Mouse (Mus musculus): ENCODE measurements around the gene Tatdn3.
"Not testable (repeated sequence)": the region's sequence is repeated elsewhere in the genome, so short reads cannot be mapped to it uniquely, and the experiment has no call there.

The Tatdn3 gene

DNA sequence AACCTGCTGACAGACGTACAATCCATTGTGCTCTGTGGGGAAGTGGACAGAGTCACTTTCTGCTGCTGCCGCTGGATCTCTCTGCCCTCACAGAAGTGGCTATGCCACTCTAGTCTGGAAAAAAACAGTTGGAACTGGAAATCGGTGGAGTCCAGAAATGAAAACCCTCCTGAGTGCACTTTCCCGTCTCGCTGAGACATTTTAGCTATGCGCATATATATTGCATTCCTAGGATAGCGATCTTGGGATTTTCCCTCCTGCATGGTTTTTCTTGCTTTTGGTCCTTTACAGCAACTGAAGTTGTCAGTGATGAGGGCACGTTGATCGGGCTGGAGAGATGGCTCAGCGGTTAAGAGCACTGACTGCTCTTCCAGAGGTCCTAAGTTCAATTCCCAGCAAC lies 32.5 kb downstream of the Tatdn3 start:
- DNase-seq, result no peak

DNA sequence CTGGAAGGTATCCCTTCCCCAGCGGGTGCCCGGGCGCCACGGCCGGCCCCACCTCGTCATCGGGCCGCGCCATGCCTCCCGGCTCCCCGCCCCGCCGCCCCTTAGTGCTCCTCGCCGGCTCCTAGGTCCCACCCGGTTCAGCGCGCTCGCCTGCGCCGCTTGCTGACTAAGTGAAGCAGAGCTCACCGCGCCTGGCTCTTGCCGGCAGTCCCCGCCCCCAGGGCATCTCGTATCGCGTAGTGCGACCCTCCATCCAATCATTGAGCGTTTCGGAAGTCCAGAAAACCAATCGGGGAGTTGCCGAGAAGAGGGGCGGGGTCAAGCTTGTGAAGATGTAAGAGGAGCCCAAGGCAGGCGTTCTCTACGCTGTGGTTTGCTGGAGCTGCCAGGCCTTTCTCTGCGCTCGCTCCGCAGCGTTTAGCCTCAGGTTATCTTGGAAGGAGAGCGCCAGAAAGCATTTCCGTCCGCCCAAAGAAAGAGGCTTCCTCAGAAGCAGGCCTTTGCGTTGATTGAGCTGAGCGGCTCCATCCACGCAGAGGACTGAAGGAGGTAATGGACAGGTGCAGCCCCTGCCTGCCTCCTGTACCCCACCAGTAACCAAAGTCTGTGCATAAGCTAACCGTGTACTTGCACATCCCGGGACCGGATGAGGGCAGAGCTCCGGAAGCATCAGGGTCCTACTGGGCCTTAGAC lies 36.6 kb downstream of the Tatdn3 start, which contains the start of gene Flvcr1:
Gene Flvcr1, minus strand, starts transcription at position 138 of the 693 bp plus-strand sequence.
- peak; percentile 99 for DNase-seq

DNA sequence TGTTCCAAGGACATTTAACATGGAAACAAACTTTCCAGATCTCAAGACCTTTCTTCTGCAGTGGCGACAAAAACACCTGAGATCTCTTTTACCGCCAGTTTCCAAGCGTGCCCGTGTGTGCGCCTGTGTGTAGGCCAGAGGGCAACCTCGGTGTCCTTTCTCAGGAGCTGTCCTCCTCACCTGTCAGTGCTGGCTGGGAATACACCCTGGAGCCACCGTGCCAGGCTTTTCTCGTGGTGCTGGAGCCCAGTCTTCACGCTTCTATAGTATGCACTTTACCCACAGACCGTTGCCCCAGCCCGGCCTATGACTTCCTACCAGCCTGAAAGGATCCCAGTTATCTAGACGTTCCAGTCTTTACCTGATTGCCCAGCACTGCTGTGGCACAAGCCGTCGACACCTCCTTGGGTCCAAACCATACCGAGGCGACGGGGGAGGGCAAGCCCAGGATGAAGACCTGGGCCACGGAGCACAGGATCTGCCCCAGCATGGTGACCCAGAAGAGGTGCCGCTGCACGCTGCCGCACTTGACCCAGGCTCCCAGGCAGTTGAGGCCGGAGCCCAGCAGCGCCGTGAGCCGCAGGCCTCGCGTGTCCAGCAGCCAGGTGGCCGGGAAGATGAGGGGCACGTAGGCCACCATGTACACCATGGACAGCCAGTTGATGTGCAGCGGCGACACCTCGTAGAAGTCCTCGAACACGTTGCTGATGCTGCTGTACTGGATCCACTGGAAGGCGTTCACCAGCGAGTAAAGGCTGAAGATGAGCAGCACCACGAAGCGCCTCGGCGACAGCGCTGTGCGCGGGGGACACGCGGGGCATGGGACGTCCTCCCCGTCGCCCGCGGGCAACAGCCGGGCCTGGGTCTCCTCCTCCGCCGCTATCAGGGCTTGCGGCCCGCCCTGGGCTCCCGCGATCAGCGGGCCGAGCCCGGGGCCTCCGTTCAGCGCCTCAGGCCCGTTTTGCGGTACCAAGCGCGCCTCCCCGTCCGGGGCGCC lies 37.4 kb downstream of the Tatdn3 start:
- DNase-seq, result peak; percentile 52

DNA sequence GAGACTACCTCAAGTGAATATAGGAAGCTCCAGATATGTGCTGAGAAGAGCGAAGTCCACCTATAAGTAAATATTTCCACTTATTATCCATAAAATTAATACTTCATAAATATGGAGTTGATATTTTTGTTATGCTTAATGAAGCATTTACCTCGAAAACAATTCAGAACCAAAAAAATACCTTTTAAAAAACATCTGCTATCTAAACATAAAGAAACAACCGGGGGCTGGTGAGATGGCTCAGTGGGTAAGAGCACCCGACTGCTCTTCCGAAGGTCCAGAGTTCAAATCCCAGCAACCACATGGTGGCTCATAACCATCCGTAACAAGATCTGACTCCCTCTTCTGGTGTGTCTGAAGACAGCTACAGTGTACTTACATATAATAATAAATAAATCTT lies 38.9 kb downstream of the Tatdn3 start:
- not testable (repeated sequence) for DNase-seq

DNA sequence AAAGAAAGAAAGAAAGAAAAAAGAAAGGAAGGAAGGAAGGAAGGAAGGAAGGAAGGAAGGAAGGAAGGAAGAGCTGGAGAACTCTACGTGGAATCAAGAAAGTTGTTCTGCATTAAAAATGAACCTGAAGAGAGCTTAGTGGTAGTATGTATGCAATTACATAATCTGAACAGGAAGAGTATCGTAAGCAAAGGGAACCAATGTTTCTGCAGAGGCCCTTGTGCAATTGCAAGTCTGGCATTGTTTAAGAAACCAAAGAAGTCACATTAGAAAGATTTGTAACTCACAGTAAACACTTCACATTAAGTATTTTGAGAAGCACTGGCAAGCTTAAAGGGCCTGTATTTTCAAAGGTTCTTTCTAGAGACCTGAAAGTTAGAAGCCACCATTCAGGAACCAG lies 39.6 kb downstream of the Tatdn3 start:
- DNase-seq, result no peak

DNA sequence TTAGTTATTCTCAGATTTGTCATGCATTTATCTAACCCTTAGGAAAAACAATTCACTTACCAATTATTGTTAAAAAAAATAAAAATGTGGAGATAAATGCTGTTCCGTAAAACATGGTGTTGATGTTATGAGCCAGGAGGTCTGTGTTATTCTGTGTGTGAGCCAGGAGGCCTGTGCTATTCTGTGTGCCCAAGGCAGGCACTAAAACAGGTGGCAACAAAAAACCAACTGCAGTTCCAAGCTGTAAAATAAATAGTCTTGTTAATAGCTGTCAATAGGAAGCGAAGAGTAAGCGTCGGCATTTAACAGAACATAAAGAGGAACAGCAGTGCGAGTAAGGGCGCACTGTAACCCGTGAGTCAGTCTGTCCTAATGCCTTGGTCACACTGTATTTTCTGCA lies 41.7 kb downstream of the Tatdn3 start:
- DNase-seq, result no peak

DNA sequence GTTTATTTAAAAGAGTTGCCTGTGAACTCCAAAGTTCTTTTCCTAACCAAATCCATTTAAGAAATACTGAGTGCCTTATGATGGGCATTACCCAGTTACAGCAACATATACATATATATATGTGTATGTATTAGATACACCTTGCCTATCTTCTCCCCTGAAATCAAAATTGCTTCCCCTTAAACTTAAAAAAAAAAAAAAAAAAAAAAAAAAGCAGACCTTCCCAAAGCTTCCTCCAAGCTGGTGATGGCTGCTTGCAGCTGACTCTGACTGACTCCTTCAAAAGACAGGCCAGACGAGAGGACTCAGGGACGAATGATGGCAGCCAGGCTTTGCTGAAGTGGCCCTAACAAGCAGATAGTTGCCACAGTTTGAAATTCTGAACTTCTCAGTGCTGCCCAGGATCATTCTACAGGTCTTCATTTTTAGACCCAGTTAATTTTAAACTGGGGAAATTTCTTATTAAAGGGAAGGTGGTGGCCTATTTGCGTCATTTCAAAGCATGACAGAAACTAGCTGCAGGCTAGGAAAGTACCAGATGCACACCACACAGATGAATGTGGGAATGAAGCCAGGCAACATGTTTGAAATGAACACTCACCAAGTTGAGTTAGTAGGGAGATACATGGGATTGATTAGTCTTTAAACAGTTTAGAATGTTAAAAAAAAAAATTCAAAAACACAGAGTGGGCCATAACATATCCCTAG lies 42.4 kb downstream of the Tatdn3 start:
- no peak for DNase-seq

DNA sequence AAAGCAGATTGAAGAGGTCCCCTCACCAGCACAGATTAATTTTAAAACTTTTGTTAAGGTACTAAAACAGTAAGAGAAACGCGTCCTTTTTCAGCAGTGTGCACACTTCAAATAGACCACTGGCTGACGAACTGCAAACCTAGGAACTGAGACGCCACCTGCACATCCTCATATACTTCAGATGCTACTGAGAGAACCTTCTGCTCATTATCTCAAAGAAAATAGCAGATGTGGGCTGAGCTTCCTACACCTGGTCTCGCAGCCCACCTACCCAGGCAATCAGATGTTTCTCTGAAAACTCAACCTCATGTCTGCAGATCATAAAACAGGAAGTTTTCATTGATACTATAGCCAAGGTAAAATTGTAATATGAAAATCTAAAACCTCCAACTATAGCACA lies 42.9 kb downstream of the Tatdn3 start:
- no peak for DNase-seq

DNA sequence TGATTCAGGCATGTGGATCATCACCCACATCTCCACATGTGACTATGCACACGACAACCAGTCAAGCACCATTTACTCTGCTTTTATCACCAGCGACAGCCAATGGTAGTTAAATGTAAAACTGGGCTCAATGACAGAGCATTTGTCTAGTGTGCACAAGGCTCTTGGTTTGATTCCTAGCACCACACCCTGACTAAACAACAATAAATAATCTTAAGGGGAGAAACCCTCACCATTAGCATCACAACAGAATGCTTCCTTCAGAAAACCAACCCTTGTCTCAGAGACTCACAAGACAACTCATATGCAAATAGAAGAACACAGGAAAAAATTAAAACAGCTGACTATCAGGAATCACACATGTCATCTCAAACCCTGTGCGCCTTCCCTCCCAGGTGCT lies 48.5 kb downstream of the Tatdn3 start:
- DNase-seq, result no peak

DNA sequence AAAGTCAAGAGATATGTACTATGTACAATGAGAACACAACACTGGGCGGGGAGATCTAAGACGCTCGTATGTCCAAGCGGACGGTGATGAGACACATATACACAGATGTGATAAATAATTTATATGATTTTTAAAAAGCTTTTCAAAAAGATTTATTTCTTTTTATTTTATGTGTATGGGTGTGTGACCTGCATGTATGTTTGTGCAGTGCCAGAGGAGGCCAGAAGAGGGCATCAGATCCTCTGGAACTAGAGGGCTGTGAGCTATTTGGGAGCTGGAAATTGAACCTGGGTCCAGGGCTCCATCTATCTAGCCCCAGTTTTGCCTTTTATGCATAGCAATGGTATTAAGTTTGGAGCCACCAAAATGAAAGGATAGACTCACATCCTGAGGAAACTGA lies 54.0 kb downstream of the Tatdn3 start:
- no peak for DNase-seq

DNA sequence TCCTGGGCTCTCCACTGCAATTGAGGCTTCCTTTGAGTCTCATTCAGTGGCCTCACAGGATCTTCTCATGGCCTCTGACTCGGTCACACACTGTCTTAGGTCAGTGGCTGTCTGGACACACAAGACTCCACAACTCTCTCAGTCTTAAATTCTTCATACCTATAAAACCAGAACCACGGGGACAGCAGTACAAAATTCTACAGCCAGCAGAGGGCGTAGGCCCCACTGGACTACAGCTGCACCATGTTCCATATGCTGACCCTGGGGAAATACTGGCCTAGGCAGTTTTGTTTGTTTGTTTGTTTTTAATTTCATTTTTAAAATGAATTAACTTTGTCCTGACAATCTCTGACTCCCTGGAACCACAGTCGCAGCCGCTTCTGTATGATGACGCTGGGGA lies 60.5 kb downstream of the Tatdn3 start:
- DNase-seq, result no peak

DNA sequence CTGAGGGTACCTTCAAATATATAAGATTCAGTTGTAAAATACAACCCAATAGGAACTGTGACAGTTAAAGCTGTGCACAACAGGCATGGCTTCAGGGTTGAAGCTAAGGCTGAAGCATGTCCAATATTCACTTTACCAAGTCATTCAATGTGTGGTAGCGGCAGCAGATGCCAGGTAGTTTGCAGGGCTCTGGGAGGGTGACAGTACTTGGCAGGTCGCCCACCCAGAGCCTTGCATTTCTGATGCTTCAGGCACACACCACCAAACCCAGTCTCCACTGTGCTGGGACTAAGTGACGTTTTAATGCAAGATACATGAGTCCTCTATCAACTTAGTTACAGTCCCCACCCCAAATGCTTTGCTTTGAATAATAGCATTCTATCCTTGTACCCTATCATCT lies 62.0 kb downstream of the Tatdn3 start:
- DNase-seq, result no peak

DNA sequence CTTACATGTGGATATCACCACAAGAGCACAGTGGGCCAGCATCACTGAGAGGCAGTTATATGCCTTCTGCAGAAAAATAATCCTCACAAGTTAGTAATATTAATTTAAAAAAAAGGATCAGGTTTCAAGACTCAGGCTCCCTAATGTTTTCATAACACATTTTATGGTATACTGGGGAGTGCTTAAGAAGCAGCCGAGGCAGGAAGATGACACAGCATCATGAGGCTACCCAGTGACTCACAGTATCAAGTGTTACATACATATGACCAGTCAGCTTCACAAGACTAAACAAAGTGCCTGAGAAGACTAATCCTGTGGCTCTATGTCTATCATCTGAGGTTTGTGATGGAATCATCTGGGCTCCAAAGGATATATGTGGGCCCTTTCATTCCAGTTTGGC lies 64.7 kb downstream of the Tatdn3 start:
- DNase-seq, result no peak

DNA sequence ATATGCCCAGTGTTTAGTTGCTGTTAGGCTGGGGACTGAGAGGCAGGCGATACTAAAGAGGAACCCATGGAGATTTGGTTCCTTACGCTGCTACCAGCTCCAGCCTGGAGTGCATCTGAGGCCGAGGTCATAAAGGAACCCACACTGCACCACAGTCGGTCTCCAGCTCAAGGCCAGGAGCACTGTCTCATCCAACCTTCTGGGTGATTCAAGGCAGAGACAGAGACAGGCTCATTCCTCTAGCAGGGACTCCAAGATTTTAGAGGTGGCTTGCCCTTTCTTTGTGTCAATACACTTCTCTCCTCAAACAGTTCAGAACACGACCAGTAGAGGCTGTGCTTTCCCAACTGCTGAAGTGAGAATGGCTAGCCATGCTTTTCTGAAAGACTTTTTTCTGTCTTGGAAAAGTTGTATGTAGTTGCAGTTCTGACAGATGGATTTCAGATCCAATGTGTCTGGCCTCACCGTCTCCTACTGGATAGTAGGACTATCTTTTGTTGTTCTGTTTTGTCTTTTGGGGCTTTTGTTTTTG lies 66.3 kb downstream of the Tatdn3 start:
- DNase-seq, result no peak

Data from cerebellum, adult 9-10 months (tissue).